Mouse (Mus musculus): ENCODE data around the gene Ikzf4. TPM values are rescaled to one million over a fixed set of nuclear protein-coding genes. Genes with fewer than 3 reads are reported as not detected.

Ikzf4 gene
- 8.3 and 9.2 TPM in 2 replicates for polyA plus RNA-seq (2012; rRNA removed)

DNA sequence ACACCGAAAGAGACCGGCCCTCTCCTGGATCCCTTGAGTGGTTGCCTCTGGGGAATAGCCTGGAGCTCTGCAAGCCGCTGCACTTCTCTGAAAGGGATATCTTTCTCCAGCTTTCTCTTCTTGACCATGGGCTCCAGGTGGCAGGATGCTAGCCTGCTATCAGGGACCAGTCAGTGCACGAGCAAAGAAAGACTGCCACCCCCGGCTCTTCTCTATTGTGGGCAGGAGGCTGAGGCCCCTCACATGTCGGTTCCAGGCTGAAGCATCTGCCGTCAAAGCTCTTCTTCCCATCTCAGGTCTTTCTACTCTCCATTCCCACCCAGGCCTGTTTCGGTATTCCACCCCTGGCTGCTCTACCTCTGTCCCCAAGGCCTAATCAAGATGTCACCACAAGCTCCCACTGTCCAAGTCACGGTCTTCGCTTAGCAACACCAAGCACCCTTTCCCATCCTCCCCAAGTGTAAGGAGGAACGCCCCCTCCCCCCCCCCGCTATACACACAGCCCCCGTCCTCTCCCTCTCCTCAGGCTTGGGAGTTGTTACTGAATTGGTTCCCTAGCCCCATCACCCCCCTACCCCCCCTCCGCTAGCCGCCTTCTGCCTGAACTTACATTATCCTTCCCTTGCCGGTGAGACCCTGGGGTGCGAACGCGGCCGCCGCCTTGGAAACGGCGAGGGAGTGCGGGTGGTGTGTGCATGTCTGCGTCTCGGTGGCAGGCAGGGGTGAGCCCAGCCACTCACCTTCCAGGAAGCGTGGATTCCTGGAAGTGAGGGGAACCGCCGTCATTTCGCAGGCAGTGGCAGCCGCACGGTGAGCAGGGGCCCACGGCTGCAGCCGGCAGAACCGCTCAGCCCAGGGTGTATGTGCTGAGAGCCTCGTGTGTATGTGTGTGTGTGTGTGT is at the start of gene Ikzf4:
Gene Ikzf4 (minus strand): TSS at position 881 of the 901 bp plus-strand sequence.
- peaks cover 4% of the 10 kb centered on the region; the same call in 1 of the 2 replicates for H3K4me1 ChIP-seq (ENCODE audit: control insufficient read depth, insufficient read depth, low read length)
- TF ChIP-seq CTCF (IDR thresholded peaks at IDR 0.05; ENCODE audit: extremely low read depth, insufficient read depth, low read length) (no peak), POLR2A (IDR thresholded peaks at IDR 0.05; ENCODE audit: extremely low read depth, insufficient read depth, low read length) (no peak)
- peak within 1 kb of the TSS; percentile 86 for H3K27ac ChIP-seq (ENCODE audit: insufficient read depth, low read length)
- H3K4me3 ChIP-seq (ENCODE audit: insufficient read depth, low read length) = peak within 1 kb of the TSS; percentile 83

DNA sequence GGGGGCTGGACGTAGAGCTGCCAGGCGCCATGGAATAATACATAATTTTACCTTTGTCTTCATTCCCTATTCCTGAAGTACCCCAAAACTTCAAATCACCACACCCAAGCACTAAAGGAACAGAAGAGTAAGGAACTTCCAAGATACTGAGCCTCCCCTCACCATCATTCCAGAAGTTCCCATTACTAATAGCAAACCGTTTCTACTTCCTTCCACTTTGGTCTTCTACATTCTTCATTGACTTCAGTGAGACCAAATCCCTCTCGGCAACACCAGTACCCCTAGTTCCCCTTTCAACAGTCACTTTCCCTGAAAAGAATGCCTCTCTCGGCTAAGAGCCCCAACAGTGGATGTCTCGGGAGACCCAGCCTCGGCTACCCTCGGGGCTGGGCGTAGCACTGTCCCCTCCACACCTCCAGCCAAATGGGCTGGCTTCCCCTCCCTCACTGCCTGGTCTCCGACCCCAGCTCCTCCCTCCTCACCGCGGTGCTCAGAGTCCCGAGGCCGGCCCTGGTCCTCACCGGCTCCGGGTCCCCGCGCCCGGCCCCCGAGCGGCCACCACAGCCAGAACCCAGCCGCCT is 49.7 kb upstream of the Ikzf4 start:
- Histone ChIP-seq H3K4me3 (ENCODE audit: insufficient read depth, low read length) (peak overlapping the region; percentile 45), H3K27ac (ENCODE audit: insufficient read depth, low read length) (peak overlapping the region; percentile 17), H3K4me1 (ENCODE audit: control insufficient read depth, insufficient read depth, low read length) (no peaks in the 10 kb centered on the region; the same call in 1 of the 2 replicates)
- TF ChIP-seq CTCF (IDR thresholded peaks at IDR 0.05; ENCODE audit: extremely low read depth, insufficient read depth, low read length) = no peak
- TF ChIP-seq POLR2A (IDR thresholded peaks at IDR 0.05; ENCODE audit: extremely low read depth, insufficient read depth, low read length) = no peak

DNA sequence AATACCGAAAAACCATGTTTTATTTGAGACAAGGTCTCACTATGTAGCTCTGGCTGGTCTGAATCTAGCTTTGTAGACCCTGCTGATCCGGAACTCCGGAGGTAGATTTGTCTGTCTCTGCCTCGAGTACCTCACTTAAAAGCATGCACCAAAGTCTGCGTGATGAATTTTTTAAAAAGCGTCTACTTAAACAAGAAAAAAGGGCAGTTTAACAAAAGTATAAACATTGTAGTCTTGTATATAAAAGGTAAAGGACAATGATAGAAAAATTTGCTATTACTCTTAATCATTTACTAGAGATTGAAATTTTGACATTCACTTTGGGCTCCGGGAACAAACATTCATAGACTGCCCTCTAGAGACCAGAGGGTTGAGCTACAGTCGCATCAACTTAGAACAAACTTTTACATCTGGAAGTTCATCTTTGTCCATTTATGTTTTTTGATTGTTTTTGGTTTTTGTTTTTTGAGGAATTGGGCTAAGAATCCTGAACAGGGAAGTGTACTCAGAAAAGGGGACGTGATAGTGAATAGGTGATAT is 28.7 kb upstream of the Ikzf4 start:
- Histone ChIP-seq H3K4me1 (ENCODE audit: control insufficient read depth, insufficient read depth, low read length) (peaks cover 2% of the 10 kb centered on the region; the same call in 1 of the 2 replicates), H3K27ac (ENCODE audit: insufficient read depth, low read length) (peak overlapping the region; percentile 91), H3K4me3 (ENCODE audit: insufficient read depth, low read length) (peak overlapping the region; percentile 77)
- TF ChIP-seq CTCF (IDR thresholded peaks at IDR 0.05; ENCODE audit: extremely low read depth, insufficient read depth, low read length) (peak; percentile 45; the same call in 1 of the 2 replicates), POLR2A (IDR thresholded peaks at IDR 0.05; ENCODE audit: extremely low read depth, insufficient read depth, low read length) (no peak)

DNA sequence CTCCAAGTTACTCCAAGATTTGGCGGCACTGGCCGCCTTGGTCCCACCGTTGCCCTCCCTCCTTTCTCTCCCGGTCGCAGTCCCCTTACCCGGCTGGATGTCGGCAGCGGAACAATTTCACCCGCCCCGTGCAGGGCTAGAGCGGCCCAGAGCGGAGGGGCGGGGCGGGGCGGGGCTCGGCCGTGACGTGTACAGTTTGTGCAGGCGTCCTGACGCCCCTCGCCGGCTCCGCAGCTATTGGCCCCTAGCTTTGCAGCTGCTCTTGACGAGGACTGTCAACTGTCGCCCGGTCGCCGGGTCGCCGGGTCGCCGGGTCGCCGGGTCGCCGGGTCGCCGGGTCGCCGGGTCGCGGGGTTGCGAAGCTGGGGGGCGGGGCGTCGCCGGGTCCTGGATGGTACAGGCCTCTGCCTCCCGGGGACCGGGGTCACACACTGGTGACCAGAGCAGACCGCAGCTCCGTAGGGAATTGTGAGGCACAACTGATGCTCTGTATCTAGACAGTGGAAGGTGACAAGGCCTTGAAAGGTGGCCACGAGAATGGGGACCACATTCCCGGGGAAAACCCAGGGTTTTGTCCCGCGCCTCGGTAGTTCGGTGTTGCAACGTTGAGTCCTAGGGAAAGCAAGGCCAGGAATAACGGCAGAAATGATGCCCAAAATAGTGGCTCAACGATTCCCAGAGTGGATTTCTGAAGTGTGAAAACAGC is 28.1 kb upstream of the Ikzf4 start, which contains the start of gene Suox:
Gene Suox (minus strand): TSS at position 311 of the 706 bp plus-strand sequence.
- Histone ChIP-seq H3K4me3 (ENCODE audit: insufficient read depth, low read length) (peak within 1 kb of the TSS; percentile 77), H3K4me1 (ENCODE audit: control insufficient read depth, insufficient read depth, low read length) (peaks cover 2% of the 10 kb centered on the region; the same call in 1 of the 2 replicates), H3K27ac (ENCODE audit: insufficient read depth, low read length) (peak within 1 kb of the TSS; percentile 91)
- TF ChIP-seq POLR2A (IDR thresholded peaks at IDR 0.05; ENCODE audit: extremely low read depth, insufficient read depth, low read length) (peak; percentile 50; the same call in 1 of the 2 replicates), CTCF (IDR thresholded peaks at IDR 0.05; ENCODE audit: extremely low read depth, insufficient read depth, low read length) (no peak)

GRCm38 (mm10) chr10:128671148-128671547 is 25.4 kb upstream of the Ikzf4 start:
- H3K4me1 ChIP-seq (ENCODE audit: control insufficient read depth, insufficient read depth, low read length) = peaks cover 2% of the 10 kb centered on the region; the same call in 1 of the 2 replicates
- H3K4me3 ChIP-seq (ENCODE audit: insufficient read depth, low read length) = no peak overlapping the region
- no peak for TF ChIP-seq POLR2A (IDR thresholded peaks at IDR 0.05; ENCODE audit: extremely low read depth, insufficient read depth, low read length)
- no peak overlapping the region for H3K27ac ChIP-seq (ENCODE audit: insufficient read depth, low read length)

GRCm38 (mm10) chr10:128668790-128669672 is 23.2 kb upstream of the Ikzf4 start:
- Histone ChIP-seq H3K27ac (ENCODE audit: insufficient read depth, low read length) (peak overlapping the region; percentile 74; the same call in 1 of the 2 replicates), H3K4me1 (ENCODE audit: control insufficient read depth, insufficient read depth, low read length) (peaks cover 2% of the 10 kb centered on the region; the same call in 1 of the 2 replicates), H3K4me3 (ENCODE audit: insufficient read depth, low read length) (peak overlapping the region; percentile 80)
- no peak for TF ChIP-seq CTCF (IDR thresholded peaks at IDR 0.05; ENCODE audit: extremely low read depth, insufficient read depth, low read length)
- no peak for TF ChIP-seq POLR2A (IDR thresholded peaks at IDR 0.05; ENCODE audit: extremely low read depth, insufficient read depth, low read length)

DNA sequence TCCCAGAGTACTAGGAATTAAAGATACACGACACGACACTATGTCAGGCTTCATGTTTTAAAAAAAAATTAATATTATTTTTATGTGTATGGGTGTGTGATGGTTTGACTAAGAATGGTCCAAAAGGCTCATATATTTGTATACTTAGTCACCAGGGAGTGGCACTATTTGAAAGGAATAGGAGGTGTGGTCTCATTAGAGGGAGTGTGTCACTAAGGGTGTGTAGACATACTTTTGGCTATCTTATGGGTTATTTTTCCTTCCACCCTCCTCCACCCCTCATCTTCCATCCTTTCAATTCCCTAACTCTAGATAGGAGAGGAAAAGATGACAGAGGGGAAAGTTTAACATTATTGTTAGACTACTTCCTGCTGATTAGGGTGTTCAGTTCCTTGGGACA is 20.0 kb upstream of the Ikzf4 start:
- TF ChIP-seq CTCF (IDR thresholded peaks at IDR 0.05; ENCODE audit: extremely low read depth, insufficient read depth, low read length) (no peak), POLR2A (IDR thresholded peaks at IDR 0.05; ENCODE audit: extremely low read depth, insufficient read depth, low read length) (no peak)
- Histone ChIP-seq H3K4me1 (ENCODE audit: control insufficient read depth, insufficient read depth, low read length) (no peaks in the 10 kb centered on the region), H3K4me3 (ENCODE audit: insufficient read depth, low read length) (no peak overlapping the region), H3K27ac (ENCODE audit: insufficient read depth, low read length) (no peak overlapping the region)

DNA sequence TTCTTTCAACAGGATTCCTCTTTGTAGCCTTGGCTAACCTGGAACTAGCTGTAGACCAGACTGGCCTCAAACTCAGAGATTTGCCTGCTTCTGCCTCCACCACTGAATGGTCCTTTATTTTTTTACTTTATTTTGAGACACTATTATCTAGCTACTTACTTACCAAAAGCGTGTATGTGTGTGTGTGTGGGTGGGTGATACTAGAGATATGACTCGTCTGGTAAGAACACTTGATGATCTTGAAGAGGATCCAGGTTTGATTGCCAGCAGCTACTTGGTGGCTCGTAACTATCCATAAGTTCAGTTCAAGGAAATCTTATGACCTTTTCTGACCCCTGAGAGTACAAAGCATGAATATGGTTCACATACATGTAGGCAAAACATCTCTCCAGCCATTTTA is 19.5 kb upstream of the Ikzf4 start:
- no peaks in the 10 kb centered on the region for H3K4me1 ChIP-seq (ENCODE audit: control insufficient read depth, insufficient read depth, low read length)

More for the DNA sequence above, 19.5 kb upstream of the Ikzf4 start:
- H3K27ac ChIP-seq (ENCODE audit: insufficient read depth, low read length) = no peak overlapping the region
- no peak overlapping the region for H3K4me3 ChIP-seq (ENCODE audit: insufficient read depth, low read length)
- TF ChIP-seq CTCF (IDR thresholded peaks at IDR 0.05; ENCODE audit: extremely low read depth, insufficient read depth, low read length) (no peak), POLR2A (IDR thresholded peaks at IDR 0.05; ENCODE audit: extremely low read depth, insufficient read depth, low read length) (no peak)
